Mouse (Mus musculus) MEL (cell line): Measurements from ENCODE around the gene Pcgf2.

Experiments
- CHD2 ChIP-seq: IDR thresholded peaks from 2 replicates; pipeline ENCODE4 v1.6.1; 2011; ENCODE audit warnings: low read length, improper control_type of control experiment
- CTCF ChIP-seq, 3 experiments: IDR thresholded peaks in 2 of 3; conservative IDR thresholded peaks in 1 of 3; 2 replicates each; pipeline ENCODE4 v1.5.1; 2011 to 2012; ENCODE audit warnings: low read length in 3 of 3, low read depth in 2 of 3, mild to moderate bottlenecking in 2 of 3, improper control_type of control experiment in 1 of 3, inconsistent platforms in 1 of 3, mixed read lengths in 1 of 3, moderate library complexity in 1 of 3; ENCODE audit not compliant: control insufficient read depth in 1 of 3, insufficient read depth in 1 of 3, poor library complexity in 1 of 3, severe bottlenecking in 1 of 3
- E2F4 ChIP-seq: IDR thresholded peaks from 2 replicates; pipeline ENCODE4 v1.6.1; 2011; ENCODE audit warnings: low read depth, low read length, improper control_type of control experiment, borderline replicate concordance
- EP300 ChIP-seq, 2 experiments: IDR thresholded peaks; 2 replicates each; pipeline ENCODE4 v1.6.1; 2011; ENCODE audit warnings: improper control_type of control experiment in 2 of 2, low read length in 2 of 2, low read depth in 1 of 2, mild to moderate bottlenecking in 1 of 2
- KAT2A ChIP-seq: conservative IDR thresholded peaks from 2 replicates; pipeline ENCODE4 v1.6.1; 2012; ENCODE audit warnings: low read depth, low read length, improper control_type of control experiment, inconsistent platforms
- MAX ChIP-seq: IDR thresholded peaks from 2 replicates; pipeline ENCODE4 v1.6.1; 2011; ENCODE audit warnings: low read length, improper control_type of control experiment
- NELFE ChIP-seq: IDR thresholded peaks from 2 replicates; pipeline ENCODE4 v1.6.1; 2011; ENCODE audit warnings: low read depth, low read length, improper control_type of control experiment
- POLR2A ChIP-seq, 2 experiments: IDR thresholded peaks; 2 replicates each; pipeline ENCODE4 v1.6.1; 2011 to 2012; ENCODE audit warnings: low read length in 2 of 2, mild to moderate bottlenecking in 2 of 2, control low read depth in 1 of 2, improper control_type of control experiment in 1 of 2, low read depth in 1 of 2, moderate library complexity in 1 of 2; ENCODE audit not compliant: control insufficient read depth in 1 of 2, insufficient read depth in 1 of 2, poor library complexity in 1 of 2
- POLR2AphosphoS2 ChIP-seq: IDR thresholded peaks from 2 replicates; pipeline ENCODE4 v1.6.1; 2011; ENCODE audit warnings: low read length, improper control_type of control experiment
- RCOR1 ChIP-seq: IDR thresholded peaks from 2 replicates; pipeline ENCODE4 v1.6.1; 2012; ENCODE audit warnings: low read depth, mild to moderate bottlenecking, inconsistent platforms, low read length, improper control_type of control experiment
- SMC3 ChIP-seq: IDR thresholded peaks from 2 replicates; pipeline ENCODE4 v1.6.1; 2011; ENCODE audit warnings: low read depth, low read length, improper control_type of control experiment
- TBP ChIP-seq: IDR thresholded peaks from 2 replicates; pipeline ENCODE4 v1.8.0; 2011; ENCODE audit warnings: low read depth, low read length, improper control_type of control experiment
- ZMIZ1 ChIP-seq: IDR thresholded peaks from 2 replicates; pipeline ENCODE4 v1.6.1; 2012; ENCODE audit warnings: low read depth, mild to moderate bottlenecking, inconsistent platforms, low read length, improper control_type of control experiment, moderate library complexity

GRCm38 (mm10) chr11:97712286-97712685 lies 12.0 kb upstream of the Pcgf2 start:
- TF ChIP-seq NELFE (no peak), CTCF (IDR thresholded peaks at IDR 0.05 in 2 of 3, conservative IDR thresholded peaks at IDR 0.05 in 1 of 3; ENCODE audit: control insufficient read depth in 1 of 3, insufficient read depth in 1 of 3, low read depth in 2 of 3, low read length in 3 of 3, poor library complexity in 1 of 3, severe bottlenecking in 1 of 3) (no peak), POLR2A (IDR thresholded peaks at IDR 0.05; ENCODE audit: control insufficient read depth in 1 of 2, insufficient read depth in 1 of 2, low read depth in 1 of 2, low read length in 2 of 2, poor library complexity in 1 of 2) (no peak), TBP (no peak), MAX (no peak), CHD2 (no peak), ZMIZ1 (no peak), RCOR1 (no peak), EP300 (IDR thresholded peaks at IDR 0.05; ENCODE audit: low read depth in 1 of 2, low read length in 2 of 2) (no peak), SMC3 (no peak), POLR2AphosphoS2 (no peak), KAT2A (no peak), E2F4 (no peak)
